Mouse (Mus musculus) midbrain, embryonic 13.5 days (tissue): ENCODE measurements around the gene Lcn10. TPM values are rescaled to one million over a fixed set of nuclear protein-coding genes. Genes with fewer than 3 reads are reported as not detected.
"Not testable (repeated sequence)": the region's sequence is repeated elsewhere in the genome, so short reads cannot be mapped to it uniquely, and the experiment has no call there.

Experiments
- ATAC-seq: fragments of 200-750 bp; cut with Nextera tagmentation; 2 replicates; pipeline ENCODE4 v1.8.0; 2017; ENCODE audit warnings: mild to moderate bottlenecking, moderate TSS enrichment, moderate library complexity
- H3K27ac ChIP-seq: fragments of 300-500 bp; sonication (generic); 2 replicates; pipeline ENCODE4 v1.5.1; 2015; ENCODE audit warnings: inconsistent platforms, mild to moderate bottlenecking, moderate library complexity
- H3K27me3 ChIP-seq: fragments of 300-500 bp; sonication (generic); 2 replicates; pipeline ENCODE4 v1.6.1; 2015; ENCODE audit warnings: mild to moderate bottlenecking, inconsistent platforms
- H3K36me3 ChIP-seq: fragments of 300-500 bp; sonication (generic); 2 replicates; pipeline ENCODE4 v1.6.1; 2015; ENCODE audit warnings: mild to moderate bottlenecking, inconsistent platforms
- H3K4me1 ChIP-seq: fragments of 300-500 bp; sonication (generic); replicated peaks from 2 replicates; pipeline ENCODE4 v1.6.1; 2015; ENCODE audit warnings: inconsistent platforms
- H3K4me2 ChIP-seq: fragments of 300-500 bp; sonication (generic); replicated peaks from 2 replicates; pipeline ENCODE4 v1.6.1; 2015; ENCODE audit warnings: moderate library complexity, mild to moderate bottlenecking, inconsistent platforms
- H3K4me3 ChIP-seq: fragments of 300-500 bp; sonication (generic); replicated peaks from 2 replicates; pipeline ENCODE4 v1.5.1; 2015; ENCODE audit warnings: mild to moderate bottlenecking, inconsistent platforms
- H3K9ac ChIP-seq: fragments of 300-500 bp; sonication (generic); replicated peaks from 2 replicates; pipeline ENCODE4 v1.6.1; 2015; ENCODE audit warnings: mild to moderate bottlenecking, inconsistent platforms
- H3K9me3 ChIP-seq: fragments of 300-500 bp; sonication (generic); 2 replicates; pipeline ENCODE4 v1.6.1; 2016; ENCODE audit warnings: mild to moderate bottlenecking, inconsistent platforms
- WGBS: fragments of 180-500 bp; shearing (Covaris S2); methylation state at CpG from one replicate; pipeline ENCODE4 v1.1.7; 2015; 5-methylcytosine and 5-hydroxymethylcytosine counted together
- polyA plus RNA-seq: library from polyadenylated mRNA; unstranded; fragments of >200 nt; fragmentation: Nextera tagmentation; extraction: Ambion mirVana; gene quantifications from 2 replicates; pipeline ENCODE4 v1.2.1, GENCODE M21; 2015

Lcn10 gene
- polyA plus RNA-seq, 1 experiment from 2014 or later = not detected

- WGBS = 97% methylated on average over 1 of the region's 1 CpGs
- ATAC-seq, H3K4me3 ChIP-seq, H3K9me3 ChIP-seq, H3K36me3 ChIP-seq, H3K27ac ChIP-seq, H3K27me3 ChIP-seq: not testable (repeated sequence)
- H3K9ac ChIP-seq = 0 out of 2 replicates have a peak overlapping the region, but pooled peaks have one; percentile 15
- H3K4me1 ChIP-seq = peaks cover 21% of the 10 kb centered on the region
- H3K4me2 ChIP-seq = 0 out of 2 replicates have a peak overlapping the region, but pooled peaks have one; percentile 44
Observed at GRCm38 (mm10) chr2:25709056-25709455, 26.5 kb downstream of the Lcn10 start.

- not testable (repeated sequence) for ATAC-seq, H3K9ac ChIP-seq, H3K27ac ChIP-seq, H3K27me3 ChIP-seq, H3K4me3 ChIP-seq, H3K36me3 ChIP-seq, H3K4me2 ChIP-seq, H3K9me3 ChIP-seq
- 87% methylated on average over 2 of the region's 2 CpGs for WGBS
- peaks cover 21% of the 10 kb centered on the region for H3K4me1 ChIP-seq
Observed at GRCm38 (mm10) chr2:25709791-25710190, 27.3 kb downstream of the Lcn10 start.

- not testable (repeated sequence) for ATAC-seq, H3K4me2 ChIP-seq, H3K27me3 ChIP-seq, H3K9me3 ChIP-seq, H3K4me3 ChIP-seq, H3K27ac ChIP-seq, H3K36me3 ChIP-seq, H3K9ac ChIP-seq
- WGBS = 34% methylated on average over 3 of the region's 3 CpGs
- peaks cover 17% of the 10 kb centered on the region for H3K4me1 ChIP-seq
Observed at GRCm38 (mm10) chr2:25711641-25712040, 29.1 kb downstream of the Lcn10 start.

GRCm38 (mm10) chr2:25717222-25717621 is 34.7 kb downstream of the Lcn10 start:
- Histone ChIP-seq H3K4me1 (no peaks in the 10 kb centered on the region), H3K4me3 (no peak overlapping the region), H3K9me3 (no peaks in the 10 kb centered on the region), H3K9ac (no peak overlapping the region), H3K4me2 (no peak overlapping the region), H3K27ac (no peak overlapping the region), H3K36me3 (no peaks in the 10 kb centered on the region), H3K27me3 (no peaks in the 10 kb centered on the region)
- no peak for ATAC-seq

- Histone ChIP-seq H3K27ac (no peak overlapping the region), H3K9me3 (no peaks in the 10 kb centered on the region), H3K36me3 (no peaks in the 10 kb centered on the region), H3K4me2 (no peak overlapping the region), H3K27me3 (no peaks in the 10 kb centered on the region), H3K9ac (no peak overlapping the region), H3K4me3 (no peak overlapping the region), H3K4me1 (no peaks in the 10 kb centered on the region)
- WGBS = 68% methylated on average over 2 of the region's 2 CpGs
- no peak for ATAC-seq
Observed at GRCm38 (mm10) chr2:25733199-25733930, 50.8 kb downstream of the Lcn10 start.

Other genes with a start within 250 kb of the Lcn10 start
- 2.7 and 4.0 TPM in 2 replicates for gene Clic3, start 225.9 kb upstream of the Lcn10 start, polyA plus RNA-seq
- 85.7 and 92.1 TPM in 2 replicates for gene Paxx, start 221.6 kb upstream of the Lcn10 start, polyA plus RNA-seq
- 48.6 and 80.5 TPM in 2 replicates for gene Ptgds, start 212.7 kb upstream of the Lcn10 start, polyA plus RNA-seq
- gene Lcn12, start 188.8 kb upstream of the Lcn10 start, polyA plus RNA-seq = not detected in 2 replicates
- 120 and 122 TPM in 2 replicates for gene Fbxw5, start 182.0 kb upstream of the Lcn10 start, polyA plus RNA-seq
- gene C8g, start 181.0 kb upstream of the Lcn10 start, polyA plus RNA-seq = 5.6 and 7.2 TPM in 2 replicates
- 22.9 and 24.1 TPM in 2 replicates for gene Traf2, start 135.8 kb upstream of the Lcn10 start, polyA plus RNA-seq
- gene Edf1, start 124.9 kb upstream of the Lcn10 start, polyA plus RNA-seq = 387 and 406 TPM in 2 replicates
- 3.2 and 6.8 TPM in 2 replicates for gene Mamdc4, start 107.9 kb upstream of the Lcn10 start, polyA plus RNA-seq
- 190 and 193 TPM in 2 replicates for gene Phpt1, start 107.5 kb upstream of the Lcn10 start, polyA plus RNA-seq
- 3.5 and 5.7 TPM in 2 replicates for gene Ajm1, start 101.0 kb upstream of the Lcn10 start, polyA plus RNA-seq
- 67.2 and 75.9 TPM in 2 replicates for gene Rabl6, start 74.2 kb upstream of the Lcn10 start, polyA plus RNA-seq
- gene Ccdc183, start 65.0 kb upstream of the Lcn10 start, polyA plus RNA-seq = 0.24 and 0.47 TPM in 2 replicates
- 27.5 and 32.3 TPM in 2 replicates for gene Tmem141, start 60.7 kb upstream of the Lcn10 start, polyA plus RNA-seq
- 1.1 and 1.8 TPM in 2 replicates for gene Fcna, start 54.7 kb upstream of the Lcn10 start, polyA plus RNA-seq
- not detected in 2 replicates for gene Lcn8, start 29.6 kb upstream of the Lcn10 start, polyA plus RNA-seq
- not detected in 2 replicates for gene Lcn5, start 24.8 kb upstream of the Lcn10 start, polyA plus RNA-seq
- gene Lcn6, start 5.9 kb upstream of the Lcn10 start, polyA plus RNA-seq = not detected in 2 replicates
- not detected in 2 replicates for gene Obp2a, start 17.3 kb downstream of the Lcn10 start, polyA plus RNA-seq
- gene Bmyc, start 24.0 kb downstream of the Lcn10 start, polyA plus RNA-seq = 98.4 and 100 TPM in 2 replicates
- not detected in 2 replicates for gene Obp2b, start 54.3 kb downstream of the Lcn10 start, polyA plus RNA-seq
- gene Lcn3, start 82.8 kb downstream of the Lcn10 start, polyA plus RNA-seq = not detected in 2 replicates
- gene Lcn11, start 94.3 kb downstream of the Lcn10 start, polyA plus RNA-seq = not detected in 2 replicates
- gene Gm13539, start 99.5 kb downstream of the Lcn10 start, polyA plus RNA-seq = not detected in 2 replicates
- gene Glt6d1, start 133.1 kb downstream of the Lcn10 start, polyA plus RNA-seq = not detected in 2 replicates
- gene Lcn9, start 140.4 kb downstream of the Lcn10 start, polyA plus RNA-seq = not detected in 2 replicates
- not detected in 2 replicates for gene Sohlh1, start 164.5 kb downstream of the Lcn10 start, polyA plus RNA-seq
- gene Kcnt1, start 181.0 kb downstream of the Lcn10 start, polyA plus RNA-seq = 4.4 and 5.9 TPM in 2 replicates